Comparison of ENCODE assay signal across 9 mouse cellular contexts in genomic region chr11:77931541-77932433, GRCm38 (mm10). TPM values are rescaled to one million over a fixed set of nuclear protein-coding genes. Genes with fewer than 3 reads are reported as not detected.
DNase-seq lines count a peak whose midpoint lies in the region; ATAC-seq and TF ChIP-seq lines count a peak whose summit lies in the region.
"Had no signal": no experiment of that assay in that cellular context is flagged by ENCODE, and none has a peak within 500 bp of the region (broad histone marks: within the 10 kb centered on the region; RNA-seq: fewer than 3 reads in every experiment).

No protein-coding gene starts in this region.

- no peak for ATAC-seq in hindbrain, embryonic 15.5 days (ENCODE audit: low FRiP score, low read depth)
- 0 out of 2 replicates have a peak, but pooled peaks have one; percentile 18 for ATAC-seq in midbrain, embryonic 16.5 days

- WGBS in kidney, adult 2 months, result 3% methylated on average over 41 of the region's 41 CpGs
- 2% methylated on average over 41 of the region's 41 CpGs for WGBS in embryonic facial prominence, embryonic 10.5 days
- WGBS in hindbrain, embryonic 15.5 days, result under 1% methylated on average over 41 of the region's 41 CpGs
- WGBS in midbrain, embryonic 16.5 days, result 1% methylated on average over 41 of the region's 41 CpGs

- no peak for TF ChIP-seq POLR2A in kidney, adult 2 months (IDR thresholded peaks at IDR 0.05; ENCODE audit: low read depth, low read length)

- peaks cover 6% of the 10 kb centered on the region for H3K27me3 ChIP-seq in kidney, adult 2 months (replicated peaks; ENCODE audit: control insufficient read depth, insufficient read depth, low read length)
- peaks cover 95% of the 10 kb centered on the region for H3K27me3 ChIP-seq in embryonic facial prominence, embryonic 10.5 days (replicated peaks; ENCODE audit: low read depth, poor library complexity, severe bottlenecking)
- peaks cover 9% of the 10 kb centered on the region; the same call in 1 of the 2 replicates for H3K27me3 ChIP-seq in hindbrain, embryonic 15.5 days
- H3K27me3 ChIP-seq in midbrain, embryonic 16.5 days (ENCODE audit: control insufficient read depth, insufficient read depth, low read depth, low read length), result peaks cover 2% of the 10 kb centered on the region; the same call in 1 of the 2 replicates

- H3K27ac ChIP-seq in kidney, adult 2 months (ENCODE audit: insufficient read depth, low read depth, low read length), result no peak overlapping the region
- no peak overlapping the region for H3K27ac ChIP-seq in embryonic facial prominence, embryonic 10.5 days (replicated peaks)
- H3K27ac ChIP-seq in hindbrain, embryonic 15.5 days (replicated peaks), result peak overlapping the region; percentile 95
- peak overlapping the region; percentile 93 for H3K27ac ChIP-seq in midbrain, embryonic 16.5 days (ENCODE audit: low read length)

- H3K4me2 ChIP-seq in hindbrain, embryonic 15.5 days, result peak overlapping the region; percentile 67
- peak overlapping the region; percentile 66 for H3K4me2 ChIP-seq in midbrain, embryonic 16.5 days (ENCODE audit: low read length)

- no peaks in the 10 kb centered on the region for H3K9me3 ChIP-seq in embryonic facial prominence, embryonic 10.5 days
- H3K9me3 ChIP-seq in hindbrain, embryonic 15.5 days, result no peaks in the 10 kb centered on the region
- no peaks in the 10 kb centered on the region for H3K9me3 ChIP-seq in midbrain, embryonic 16.5 days (replicated peaks; ENCODE audit: control insufficient read depth, low read length, poor library complexity, severe bottlenecking)

- no peaks in the 10 kb centered on the region for H3K4me1 ChIP-seq in kidney, adult 2 months (ENCODE audit: control insufficient read depth, insufficient read depth, low read length)
- peaks cover 37% of the 10 kb centered on the region for H3K4me1 ChIP-seq in embryonic facial prominence, embryonic 10.5 days
- peaks cover 79% of the 10 kb centered on the region for H3K4me1 ChIP-seq in hindbrain, embryonic 15.5 days (replicated peaks)
- H3K4me1 ChIP-seq in midbrain, embryonic 16.5 days (ENCODE audit: control insufficient read depth, insufficient read depth, low read length), result peaks cover 57% of the 10 kb centered on the region

- peak overlapping the region; percentile 77 for H3K9ac ChIP-seq in hindbrain, embryonic 15.5 days
- H3K9ac ChIP-seq in midbrain, embryonic 16.5 days (ENCODE audit: low read depth, low read length), result peak overlapping the region; percentile 95

- no peaks in the 10 kb centered on the region for H3K36me3 ChIP-seq in kidney, adult 2 months (ENCODE audit: control insufficient read depth, insufficient read depth, low read length)
- no peaks in the 10 kb centered on the region for H3K36me3 ChIP-seq in embryonic facial prominence, embryonic 10.5 days (replicated peaks)
- no peaks in the 10 kb centered on the region for H3K36me3 ChIP-seq in hindbrain, embryonic 15.5 days
- H3K36me3 ChIP-seq in midbrain, embryonic 16.5 days (ENCODE audit: control insufficient read depth, insufficient read depth, low read length), result no peaks in the 10 kb centered on the region

- no peak overlapping the region for H3K4me3 ChIP-seq in kidney, adult 2 months (ENCODE audit: insufficient read depth, low read depth, low read length)
- H3K4me3 ChIP-seq in embryonic facial prominence, embryonic 10.5 days, result peak overlapping the region; percentile 67
- H3K4me3 ChIP-seq in hindbrain, embryonic 15.5 days, result peak overlapping the region; percentile 86
- H3K4me3 ChIP-seq in midbrain, embryonic 16.5 days (ENCODE audit: low read depth, low read length), result peak overlapping the region; percentile 89

- no peak for TF ChIP-seq CTCF in kidney, adult 2 months (conservative IDR thresholded peaks at IDR 0.05; ENCODE audit: insufficient read depth, insufficient read length, low read depth, low read length)

- DNase-seq in kidney, adult 2 months, result peak; percentile 29
- no peak for DNase-seq in kidney, postnatal 14 days
- DNase-seq in embryonic facial prominence, embryonic 10.5 days (ENCODE audit: low spot score), result peak; percentile 27
- no peak for DNase-seq in adipocyte (ENCODE audit: low spot score)
- no peak for DNase-seq in adrenal gland, postnatal 14 days
- no peak for DNase-seq in layer of hippocampus, postnatal 25 days (ENCODE audit: extremely low spot score in 1 of 2, low spot score in 1 of 2)

RNA-seq across cellular contexts. Expression of gene Sez6, which starts 1.2 kb away (rescaled TPM):
- 0.12 and 0.27 TPM in 2 replicates for polyA plus RNA-seq in kidney, adult 2 months (2012; rRNA removed)
- 2.3 and 2.5 TPM in 2 replicates for polyA plus RNA-seq in embryonic facial prominence, embryonic 10.5 days (2016; fragmentation: Nextera tagmentation; extraction: Ambion mirVana)
- 123 and 151 TPM in 2 replicates for polyA plus RNA-seq in hindbrain, embryonic 15.5 days (2015; fragmentation: Nextera tagmentation; extraction: Ambion mirVana)
- polyA plus RNA-seq in midbrain, embryonic 16.5 days (2015; fragmentation: Nextera tagmentation; extraction: Ambion mirVana), result 140 and 146 TPM in 2 replicates
- total RNA-seq in adrenal gland, postnatal 14 days (2021), result 3.5 and 3.8 TPM in 2 replicates
- 100 to 1,000 TPM; 162 to 174 TPM for total RNA-seq in layer of hippocampus, postnatal 25 days (2021)
- total RNA-seq: hematopoietic stem cell, adult 5-6 weeks had no signal

RNA-seq across cellular contexts. Expression of gene Pipox, which starts 37.9 kb away (rescaled TPM):
- polyA plus RNA-seq in kidney, adult 2 months (2012; rRNA removed), result 239 and 257 TPM in 2 replicates
- 2.1 and 2.7 TPM in 2 replicates for polyA plus RNA-seq in embryonic facial prominence, embryonic 10.5 days (2016; fragmentation: Nextera tagmentation; extraction: Ambion mirVana)
- polyA plus RNA-seq in hindbrain, embryonic 15.5 days (2015; fragmentation: Nextera tagmentation; extraction: Ambion mirVana), result 5.1 and 5.6 TPM in 2 replicates
- 6.0 and 7.5 TPM in 2 replicates for polyA plus RNA-seq in midbrain, embryonic 16.5 days (2015; fragmentation: Nextera tagmentation; extraction: Ambion mirVana)
- total RNA-seq in adrenal gland, postnatal 14 days (2021), result 3.7 and 21.3 TPM in 2 replicates
- total RNA-seq in layer of hippocampus, postnatal 25 days (2021), result 1 to 10 TPM; 1.5 to 1.8 TPM
- total RNA-seq: hematopoietic stem cell, adult 5-6 weeks had no signal

RNA-seq across cellular contexts. Expression of gene Phf12, which starts 50.8 kb away (rescaled TPM):
- 33.0 and 35.7 TPM in 2 replicates for polyA plus RNA-seq in kidney, adult 2 months (2012; rRNA removed)
- 20.5 and 21.6 TPM in 2 replicates for polyA plus RNA-seq in embryonic facial prominence, embryonic 10.5 days (2016; fragmentation: Nextera tagmentation; extraction: Ambion mirVana)
- polyA plus RNA-seq in hindbrain, embryonic 15.5 days (2015; fragmentation: Nextera tagmentation; extraction: Ambion mirVana), result 15.1 and 19.0 TPM in 2 replicates
- 11.8 and 17.8 TPM in 2 replicates for polyA plus RNA-seq in midbrain, embryonic 16.5 days (2015; fragmentation: Nextera tagmentation; extraction: Ambion mirVana)
- total RNA-seq in adrenal gland, postnatal 14 days (2021), result 52.2 and 60.9 TPM in 2 replicates
- 10 to 100 TPM; 42.5 to 58.5 TPM for total RNA-seq in layer of hippocampus, postnatal 25 days (2021)

Comparison
In these comparisons a context has a peak if more than half of its experiments do, and no peak if none do; other contexts are left out.
1. DNase-seq: peak in kidney, adult 2 months (single experiment) and embryonic facial prominence, embryonic 10.5 days (single experiment); none in kidney, postnatal 14 days (single experiment), adipocyte (single experiment), adrenal gland, postnatal 14 days (single experiment) and layer of hippocampus, postnatal 25 days (0 of 2).
2. H3K27ac ChIP-seq: peak in hindbrain, embryonic 15.5 days (single experiment) and midbrain, embryonic 16.5 days (single experiment); none in kidney, adult 2 months (single experiment) and embryonic facial prominence, embryonic 10.5 days (single experiment).
3. RNA of gene Sez6, which starts 1.2 kb away (polyA plus RNA-seq): 123 to 151 TPM in hindbrain, embryonic 15.5 days and 140 to 146 TPM in midbrain, embryonic 16.5 days; 2.3 to 2.5 TPM in embryonic facial prominence, embryonic 10.5 days and 0.12 to 0.27 TPM in kidney, adult 2 months; every median in the first group is over 10 times any median in the second.
4. RNA of gene Pipox, which starts 37.9 kb away (polyA plus RNA-seq): 239 to 257 TPM in kidney, adult 2 months; 6.0 to 7.5 TPM in midbrain, embryonic 16.5 days, 5.1 to 5.6 TPM in hindbrain, embryonic 15.5 days and 2.1 to 2.7 TPM in embryonic facial prominence, embryonic 10.5 days; every median in the first group is over 10 times any median in the second.